Mouse (Mus musculus): ENCODE measurements around the gene Nrxn3. TPM values are rescaled to one million over a fixed set of nuclear protein-coding genes. Genes with fewer than 3 reads are reported as not detected.

Nrxn3 gene
- polyA plus RNA-seq, 1 experiment from 2014 or later, result 5.2 TPM

GRCm38 (mm10) chr12:88976621-88977020, 253.9 kb downstream of the Nrxn3 start:
- no peaks in the 10 kb centered on the region for H3K9me3 ChIP-seq (ENCODE audit: control insufficient read depth, low read length)

GRCm38 (mm10) chr12:88983688-88984330, 261.1 kb downstream of the Nrxn3 start:
- 22% methylated on average over 10 of the region's 10 CpGs for WGBS
- Histone ChIP-seq H3K4me1 (ENCODE audit: control insufficient read depth, insufficient read depth, low read length) (peaks cover 13% of the 10 kb centered on the region), H3K9me3 (ENCODE audit: control insufficient read depth, low read length) (no peaks in the 10 kb centered on the region), H3K27me3 (ENCODE audit: control insufficient read depth, insufficient read depth, low read length) (no peaks in the 10 kb centered on the region), H3K27ac (ENCODE audit: low read depth, low read length) (no peak overlapping the region), H3K36me3 (ENCODE audit: control insufficient read depth, insufficient read depth, low read length) (no peaks in the 10 kb centered on the region), H3K4me2 (replicated peaks; ENCODE audit: low read depth, low read length) (no peak overlapping the region), H3K4me3 (ENCODE audit: low read length) (no peak overlapping the region), H3K9ac (ENCODE audit: low read depth, low read length) (no peak overlapping the region)
- peak; percentile 84 for ATAC-seq (ENCODE audit: low FRiP score, low TSS enrichment)

More at GRCm38 (mm10) chr12:88976621-88977020, 253.9 kb downstream of the Nrxn3 start:
- no peak overlapping the region for H3K4me3 ChIP-seq (ENCODE audit: low read length)
- no peak overlapping the region for H3K4me2 ChIP-seq (replicated peaks; ENCODE audit: low read depth, low read length)
- no peak overlapping the region for H3K9ac ChIP-seq (ENCODE audit: low read depth, low read length)
- H3K27me3 ChIP-seq (ENCODE audit: control insufficient read depth, insufficient read depth, low read length), result no peaks in the 10 kb centered on the region
- ATAC-seq (ENCODE audit: low FRiP score, low TSS enrichment), result no peak
- no peaks in the 10 kb centered on the region for H3K36me3 ChIP-seq (ENCODE audit: control insufficient read depth, insufficient read depth, low read length)
- H3K4me1 ChIP-seq (ENCODE audit: control insufficient read depth, insufficient read depth, low read length), result no peaks in the 10 kb centered on the region
- no peak overlapping the region for H3K27ac ChIP-seq (ENCODE audit: low read depth, low read length)
- 70% methylated on average over 2 of the region's 2 CpGs for WGBS

GRCm38 (mm10) chr12:88984375-88984774, 261.7 kb downstream of the Nrxn3 start:
- Histone ChIP-seq H3K27me3 (ENCODE audit: control insufficient read depth, insufficient read depth, low read length) (no peaks in the 10 kb centered on the region), H3K4me3 (ENCODE audit: low read length) (no peak overlapping the region), H3K4me1 (ENCODE audit: control insufficient read depth, insufficient read depth, low read length) (peaks cover 13% of the 10 kb centered on the region), H3K27ac (ENCODE audit: low read depth, low read length) (no peak overlapping the region), H3K9me3 (ENCODE audit: control insufficient read depth, low read length) (no peaks in the 10 kb centered on the region), H3K36me3 (ENCODE audit: control insufficient read depth, insufficient read depth, low read length) (no peaks in the 10 kb centered on the region), H3K9ac (ENCODE audit: low read depth, low read length) (no peak overlapping the region), H3K4me2 (replicated peaks; ENCODE audit: low read depth, low read length) (no peak overlapping the region)
- ATAC-seq (ENCODE audit: low FRiP score, low TSS enrichment), result peak; percentile 69
- WGBS, result 16% methylated on average over 8 of the region's 8 CpGs

GRCm38 (mm10) chr12:88984804-88985203, 262.1 kb downstream of the Nrxn3 start:
- no peak overlapping the region for H3K4me2 ChIP-seq (replicated peaks; ENCODE audit: low read depth, low read length)
- H3K4me1 ChIP-seq (ENCODE audit: control insufficient read depth, insufficient read depth, low read length), result peaks cover 13% of the 10 kb centered on the region
- WGBS, result 22% methylated on average over 5 of the region's 5 CpGs
- H3K36me3 ChIP-seq (ENCODE audit: control insufficient read depth, insufficient read depth, low read length), result no peaks in the 10 kb centered on the region
- no peaks in the 10 kb centered on the region for H3K9me3 ChIP-seq (ENCODE audit: control insufficient read depth, low read length)
- no peak overlapping the region for H3K27ac ChIP-seq (ENCODE audit: low read depth, low read length)
- ATAC-seq (ENCODE audit: low FRiP score, low TSS enrichment), result no peak
- no peak overlapping the region for H3K4me3 ChIP-seq (ENCODE audit: low read length)
- H3K27me3 ChIP-seq (ENCODE audit: control insufficient read depth, insufficient read depth, low read length), result no peaks in the 10 kb centered on the region
- no peak overlapping the region for H3K9ac ChIP-seq (ENCODE audit: low read depth, low read length)

- no peak overlapping the region for H3K4me3 ChIP-seq (ENCODE audit: low read length)
- 69% methylated on average over 4 of the region's 4 CpGs for WGBS
Observed at GRCm38 (mm10) chr12:88987046-88987445, 264.4 kb downstream of the Nrxn3 start.

GRCm38 (mm10) chr12:88990753-88991152, 268.1 kb downstream of the Nrxn3 start:
- Histone ChIP-seq H3K36me3 (ENCODE audit: control insufficient read depth, insufficient read depth, low read length) (no peaks in the 10 kb centered on the region), H3K4me1 (ENCODE audit: control insufficient read depth, insufficient read depth, low read length) (no peaks in the 10 kb centered on the region), H3K4me2 (replicated peaks; ENCODE audit: low read depth, low read length) (no peak overlapping the region), H3K4me3 (ENCODE audit: low read length) (no peak overlapping the region), H3K9ac (ENCODE audit: low read depth, low read length) (no peak overlapping the region), H3K27me3 (ENCODE audit: control insufficient read depth, insufficient read depth, low read length) (no peaks in the 10 kb centered on the region), H3K9me3 (ENCODE audit: control insufficient read depth, low read length) (no peaks in the 10 kb centered on the region), H3K27ac (ENCODE audit: low read depth, low read length) (no peak overlapping the region)
- ATAC-seq (ENCODE audit: low FRiP score, low TSS enrichment), result no peak
- WGBS, result 93% methylated on average over 5 of the region's 5 CpGs

More at GRCm38 (mm10) chr12:88987046-88987445, 264.4 kb downstream of the Nrxn3 start:
- H3K4me1 ChIP-seq (ENCODE audit: control insufficient read depth, insufficient read depth, low read length), result peaks cover 13% of the 10 kb centered on the region
- H3K36me3 ChIP-seq (ENCODE audit: control insufficient read depth, insufficient read depth, low read length), result no peaks in the 10 kb centered on the region
- no peak for ATAC-seq (ENCODE audit: low FRiP score, low TSS enrichment)
- H3K27ac ChIP-seq (ENCODE audit: low read depth, low read length), result no peak overlapping the region
- H3K9me3 ChIP-seq (ENCODE audit: control insufficient read depth, low read length), result no peaks in the 10 kb centered on the region
- no peaks in the 10 kb centered on the region for H3K27me3 ChIP-seq (ENCODE audit: control insufficient read depth, insufficient read depth, low read length)
- no peak overlapping the region for H3K4me2 ChIP-seq (replicated peaks; ENCODE audit: low read depth, low read length)
- no peak overlapping the region for H3K9ac ChIP-seq (ENCODE audit: low read depth, low read length)

- Histone ChIP-seq H3K9ac (ENCODE audit: low read depth, low read length) (no peak overlapping the region), H3K4me3 (ENCODE audit: low read length) (no peak overlapping the region), H3K9me3 (ENCODE audit: control insufficient read depth, low read length) (no peaks in the 10 kb centered on the region), H3K4me1 (ENCODE audit: control insufficient read depth, insufficient read depth, low read length) (no peaks in the 10 kb centered on the region), H3K4me2 (replicated peaks; ENCODE audit: low read depth, low read length) (no peak overlapping the region), H3K27me3 (ENCODE audit: control insufficient read depth, insufficient read depth, low read length) (no peaks in the 10 kb centered on the region), H3K36me3 (ENCODE audit: control insufficient read depth, insufficient read depth, low read length) (no peaks in the 10 kb centered on the region), H3K27ac (ENCODE audit: low read depth, low read length) (no peak overlapping the region)
- no peak for ATAC-seq (ENCODE audit: low FRiP score, low TSS enrichment)
- 2% methylated on average over 2 of the region's 2 CpGs for whole genome bisulfite sequencing
Observed at GRCm38 (mm10) chr12:88992141-88992540, 269.5 kb downstream of the Nrxn3 start.

GRCm38 (mm10) chr12:88993788-88994187, 271.1 kb downstream of the Nrxn3 start:
- no peaks in the 10 kb centered on the region for H3K4me1 ChIP-seq (ENCODE audit: control insufficient read depth, insufficient read depth, low read length)
- H3K9me3 ChIP-seq (ENCODE audit: control insufficient read depth, low read length), result no peaks in the 10 kb centered on the region
- H3K27me3 ChIP-seq (ENCODE audit: control insufficient read depth, insufficient read depth, low read length), result no peaks in the 10 kb centered on the region
- H3K36me3 ChIP-seq (ENCODE audit: control insufficient read depth, insufficient read depth, low read length), result no peaks in the 10 kb centered on the region
- no peak for ATAC-seq (ENCODE audit: low FRiP score, low TSS enrichment)
- H3K27ac ChIP-seq (ENCODE audit: low read depth, low read length), result no peak overlapping the region
- H3K4me2 ChIP-seq (replicated peaks; ENCODE audit: low read depth, low read length), result no peak overlapping the region
- H3K4me3 ChIP-seq (ENCODE audit: low read length), result no peak overlapping the region
- 90% methylated on average over 4 of the region's 4 CpGs for WGBS
- no peak overlapping the region for H3K9ac ChIP-seq (ENCODE audit: low read depth, low read length)

- ATAC-seq (ENCODE audit: low FRiP score, low TSS enrichment), result no peak
- no peak overlapping the region for H3K27ac ChIP-seq (ENCODE audit: low read depth, low read length)
- WGBS, result 79% methylated on average over 1 of the region's 1 CpGs
- no peak overlapping the region for H3K4me2 ChIP-seq (replicated peaks; ENCODE audit: low read depth, low read length)
- H3K27me3 ChIP-seq (ENCODE audit: control insufficient read depth, insufficient read depth, low read length), result no peaks in the 10 kb centered on the region
- H3K9ac ChIP-seq (ENCODE audit: low read depth, low read length), result no peak overlapping the region
- H3K4me1 ChIP-seq (ENCODE audit: control insufficient read depth, insufficient read depth, low read length), result no peaks in the 10 kb centered on the region
- H3K36me3 ChIP-seq (ENCODE audit: control insufficient read depth, insufficient read depth, low read length), result no peaks in the 10 kb centered on the region
- H3K9me3 ChIP-seq (ENCODE audit: control insufficient read depth, low read length), result no peaks in the 10 kb centered on the region
- no peak overlapping the region for H3K4me3 ChIP-seq (ENCODE audit: low read length)
Observed at GRCm38 (mm10) chr12:89016436-89016835, 293.8 kb downstream of the Nrxn3 start.

Data from kidney, embryonic 14.5 days (tissue).